Mouse (Mus musculus): ENCODE data around the gene H2-Ab1.

DNA sequence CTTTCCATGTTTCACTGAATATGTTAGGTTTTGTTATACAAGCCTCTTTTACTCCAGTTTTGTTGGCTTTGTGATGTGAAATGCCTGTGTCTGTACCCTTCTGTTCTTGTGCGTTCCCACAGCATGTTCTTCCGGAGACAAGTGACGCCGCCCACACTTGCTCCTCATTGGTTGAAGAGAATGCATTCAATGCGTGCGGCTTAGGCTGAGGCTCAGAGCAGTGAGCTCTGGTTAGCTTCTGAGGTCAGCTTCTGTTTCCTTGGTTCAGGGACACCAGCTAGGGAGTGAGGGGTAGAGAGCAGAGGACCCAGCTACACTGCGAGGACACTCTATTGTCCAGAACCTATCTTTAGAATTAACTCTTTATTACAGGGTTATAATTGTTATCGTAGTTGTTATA is 34.1 kb downstream of the H2-Ab1 start:
- no peak for TF ChIP-seq TAL1 (IDR thresholded peaks at IDR 0.05; ENCODE audit: low read length)
- TF ChIP-seq GATA1 (IDR thresholded peaks at IDR 0.05; ENCODE audit: low read length) = no peak

Measured in erythroblast, embryonic 14.5 days (primary cell).